Mouse (Mus musculus): ENCODE measurements around the gene Csmd2.

- TF ChIP-seq ZC3H11A (IDR thresholded peaks at IDR 0.05; ENCODE audit: borderline replicate concordance, low read depth, low read length): no peak
- no peak for TF ChIP-seq ZNF384 (IDR thresholded peaks at IDR 0.05; ENCODE audit: low read depth, low read length)
Observed at GRCm38 (mm10) chr4:128152066-128152465, 164.4 kb downstream of the Csmd2 start.
